Mouse (Mus musculus): ENCODE data around the gene Emc8. TPM values are rescaled to one million over a fixed set of nuclear protein-coding genes. Genes with fewer than 3 reads are reported as not detected.

The Emc8 gene
- total RNA-seq, 2 experiments from 2014 or later: 65.2 to 67.0 TPM

GRCm38 (mm10) chr8:120656322-120657052, 11.9 kb downstream of the Emc8 start:
- intact Hi-C loops (cut with DNase I): no loop called here
- DNase-seq (ENCODE audit: low spot score in 2 of 2): no peak

DNA sequence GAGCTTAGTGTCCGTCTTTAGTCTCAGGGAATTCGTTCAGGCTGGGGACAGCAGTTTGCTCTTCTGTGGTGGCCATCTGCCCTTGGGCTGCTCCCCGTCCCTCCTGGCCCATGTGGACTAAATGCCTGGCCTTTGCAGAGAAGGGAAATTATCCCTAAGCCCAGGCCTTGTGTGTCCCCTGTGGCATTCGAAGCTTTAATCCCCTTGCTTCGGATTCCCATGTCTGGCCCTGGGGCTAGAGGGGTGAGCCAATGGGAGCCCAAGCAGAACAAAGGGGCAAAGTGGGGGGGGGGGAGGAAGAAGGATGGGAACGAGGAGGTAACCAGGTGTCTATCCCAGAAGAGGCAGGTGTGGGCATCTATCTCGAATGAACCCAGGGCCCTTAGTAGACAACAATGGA, 20.8 kb downstream of the Emc8 start, which contains the start of gene 1190005I06Rik:
TSS of gene 1190005I06Rik (minus strand) at position 101 of the 400 bp plus-strand sequence.
- intact Hi-C loops (cut with DNase I): no loop called here

DNA sequence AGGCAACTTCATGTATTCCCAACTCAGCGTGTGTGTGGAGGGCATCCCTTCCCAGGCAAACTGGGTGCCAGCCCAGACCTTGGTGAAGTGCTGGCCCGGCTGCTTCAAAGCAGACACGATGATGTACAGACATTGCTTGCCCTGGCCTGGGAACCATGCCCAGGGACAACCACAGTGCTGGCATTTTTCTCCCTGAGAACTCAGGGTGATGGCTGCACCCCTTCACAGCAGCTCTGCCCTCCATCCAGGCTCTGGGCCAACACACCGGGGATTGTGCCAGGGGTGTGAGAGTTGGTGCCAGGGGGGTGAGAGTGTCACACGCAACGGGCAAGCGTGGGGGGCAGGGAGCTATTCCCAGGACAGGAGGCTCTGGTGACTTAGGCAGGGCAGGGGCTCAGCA, 23.7 kb downstream of the Emc8 start:
- intact Hi-C loops (cut with DNase I): no loop called here
- DNase-seq (ENCODE audit: low spot score in 2 of 2): peak; percentile 55 to 73

More for the DNA sequence above, 20.8 kb downstream of the Emc8 start, which contains the start of gene 1190005I06Rik:
- no peak for DNase-seq (ENCODE audit: low spot score in 2 of 2)

DNA sequence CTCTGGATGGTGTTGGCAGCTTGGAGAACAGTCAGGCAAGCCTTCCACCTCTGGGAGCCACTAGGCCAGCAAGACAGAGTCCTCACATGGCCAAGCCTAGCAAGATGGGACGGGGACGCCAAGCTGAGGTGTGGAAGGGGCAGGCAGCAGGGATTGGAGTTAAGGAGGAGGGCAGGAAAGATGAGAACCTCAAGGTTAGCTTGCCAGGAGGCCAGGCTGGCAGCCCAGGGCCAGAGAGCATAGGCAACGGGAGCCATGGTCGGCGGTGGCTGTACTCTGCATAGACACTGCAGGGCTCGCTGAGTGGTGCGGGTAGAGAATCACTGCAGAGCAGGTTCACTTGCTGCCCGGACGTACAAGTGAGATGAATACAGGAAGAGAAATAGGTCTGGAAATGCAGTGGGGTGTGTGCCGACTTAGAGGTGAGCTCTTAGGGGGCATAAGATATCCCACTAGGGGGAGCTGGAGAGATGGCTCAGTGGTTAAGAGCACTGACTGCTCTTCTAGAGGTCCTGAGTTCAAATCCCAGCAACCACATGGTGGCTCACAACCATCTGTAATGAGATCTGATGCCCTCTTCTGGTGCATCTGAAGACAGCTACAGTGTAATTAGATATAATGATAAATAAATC, 26.2 kb downstream of the Emc8 start:
- DNase-seq (ENCODE audit: low spot score in 2 of 2): no peak
- intact Hi-C loops (cut with DNase I): no loop called here

- DNase-seq (ENCODE audit: low spot score in 2 of 2): no peak
- intact Hi-C loops (cut with DNase I): no loop called here
Observed at GRCm38 (mm10) chr8:120641245-120641644, 27.1 kb downstream of the Emc8 start.

GRCm38 (mm10) chr8:120634329-120634839, 34.0 kb downstream of the Emc8 start:
- intact Hi-C loops (cut with DNase I): no loop called here
- peak; percentile 20 to 36 for DNase-seq (ENCODE audit: low spot score in 2 of 2)

DNA sequence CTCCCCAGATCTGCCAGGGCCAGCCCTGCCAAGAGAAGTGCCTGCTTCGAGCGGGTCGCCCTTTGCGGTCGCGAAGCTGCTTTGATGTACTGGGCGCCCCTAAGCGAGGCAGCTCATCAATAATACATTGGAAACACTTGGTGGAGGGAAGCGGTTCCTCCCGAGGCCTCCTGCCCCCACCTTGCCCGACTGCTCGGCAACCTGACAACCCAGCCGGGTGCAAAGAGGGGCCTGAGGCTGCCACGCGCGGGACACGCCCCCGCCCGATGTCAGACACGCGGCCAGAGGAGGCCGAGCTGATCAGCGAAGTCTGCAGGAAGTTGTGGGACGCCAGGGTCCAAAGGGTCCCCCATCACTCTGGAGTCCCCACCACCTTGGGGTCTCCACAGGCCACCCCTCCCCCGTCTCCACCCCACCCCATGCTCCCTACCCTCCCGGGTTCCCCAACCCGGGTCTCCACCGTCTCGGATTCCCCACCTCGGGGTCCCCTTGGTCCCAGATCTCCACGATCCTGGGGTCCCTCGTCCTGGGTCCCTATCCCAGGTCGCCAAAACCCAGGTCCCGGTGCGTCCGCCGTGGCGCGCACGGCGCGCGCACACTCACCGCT, 34.6 kb downstream of the Emc8 start:
- intact Hi-C loops (cut with DNase I): no loop called here
- DNase-seq (ENCODE audit: low spot score in 2 of 2): no peak

GRCm38 (mm10) chr8:120632969-120633664, 35.3 kb downstream of the Emc8 start:
- no peak for DNase-seq (ENCODE audit: low spot score in 2 of 2)
- intact Hi-C loops (cut with DNase I): no loop called here

DNA sequence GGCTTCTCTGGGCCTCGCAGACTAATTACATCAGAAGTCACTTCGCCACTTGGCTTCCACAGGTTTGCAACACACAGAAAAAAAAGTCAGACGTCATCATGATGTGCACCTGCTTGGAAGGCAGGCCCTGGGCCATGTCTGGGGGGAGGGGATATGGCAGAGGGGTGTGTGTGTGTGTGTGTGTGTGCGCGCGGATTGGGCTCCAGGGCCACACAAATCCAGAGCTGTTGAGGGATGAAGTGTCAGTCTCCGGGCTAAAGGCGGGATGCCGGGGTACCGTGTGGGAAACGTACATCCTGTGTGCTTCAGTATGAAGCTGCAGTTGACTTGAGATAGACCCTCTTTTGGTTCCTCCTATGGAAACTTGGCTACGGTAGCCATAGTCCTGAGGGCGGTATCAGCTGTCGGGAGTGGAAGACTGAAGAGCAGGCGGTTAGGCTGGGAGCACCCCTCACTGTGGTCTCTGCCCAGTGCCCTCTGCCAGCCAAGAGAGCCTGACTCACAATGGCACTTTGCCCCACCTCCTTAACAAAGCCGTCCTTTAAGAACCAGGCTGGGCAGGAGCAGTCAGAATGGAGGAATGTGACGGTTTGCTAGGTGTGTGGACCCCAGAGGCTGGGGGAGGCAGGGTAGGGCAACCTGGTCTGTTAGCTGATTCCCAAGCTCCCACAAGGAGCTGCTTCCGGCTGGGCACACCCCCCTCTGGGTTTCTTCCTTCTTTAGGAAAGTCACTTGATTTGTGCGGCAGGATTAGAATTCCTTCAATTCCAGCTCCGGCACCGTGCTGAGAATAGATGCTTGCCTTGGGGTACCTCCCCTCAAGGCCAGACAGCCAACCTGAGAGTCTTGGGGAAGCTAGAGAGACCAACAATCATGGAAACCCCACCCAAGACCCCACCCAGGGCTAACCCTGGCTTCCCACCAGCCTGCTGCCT, 36.7 kb downstream of the Emc8 start:
- intact Hi-C loops (cut with DNase I): no loop called here
- DNase-seq (ENCODE audit: low spot score in 2 of 2): no peak

DNA sequence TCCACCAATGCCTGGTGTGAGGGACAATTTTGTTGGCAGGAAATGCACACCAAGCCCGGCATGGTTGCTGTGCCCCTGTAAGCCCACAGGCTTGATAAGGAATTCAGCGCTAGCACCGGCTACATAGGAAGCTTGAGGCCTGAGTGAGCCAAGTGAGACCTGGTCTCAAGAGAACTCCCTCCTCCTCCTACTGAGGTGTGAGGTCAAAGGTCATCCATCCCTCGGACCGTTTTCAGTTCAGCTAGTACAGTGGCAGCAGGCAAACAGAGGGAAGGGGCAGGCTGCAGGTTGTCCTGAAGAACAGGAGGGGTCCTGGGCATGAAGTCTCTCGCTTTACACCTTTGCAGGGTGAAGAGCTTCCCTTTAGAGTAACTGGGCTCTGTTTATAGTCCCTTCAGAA, 37.5 kb downstream of the Emc8 start:
- intact Hi-C loops (cut with DNase I): no loop called here
- no peak for DNase-seq (ENCODE audit: low spot score in 2 of 2)

- intact Hi-C loops (cut with DNase I): no loop called here
- no peak for DNase-seq (ENCODE audit: low spot score in 2 of 2)
Observed at GRCm38 (mm10) chr8:120630031-120630430, 38.3 kb downstream of the Emc8 start.

- intact Hi-C loops (cut with DNase I): no loop called here
- DNase-seq (ENCODE audit: low spot score in 2 of 2): no peak
Observed at GRCm38 (mm10) chr8:120627298-120627697, 41.1 kb downstream of the Emc8 start.

DNA sequence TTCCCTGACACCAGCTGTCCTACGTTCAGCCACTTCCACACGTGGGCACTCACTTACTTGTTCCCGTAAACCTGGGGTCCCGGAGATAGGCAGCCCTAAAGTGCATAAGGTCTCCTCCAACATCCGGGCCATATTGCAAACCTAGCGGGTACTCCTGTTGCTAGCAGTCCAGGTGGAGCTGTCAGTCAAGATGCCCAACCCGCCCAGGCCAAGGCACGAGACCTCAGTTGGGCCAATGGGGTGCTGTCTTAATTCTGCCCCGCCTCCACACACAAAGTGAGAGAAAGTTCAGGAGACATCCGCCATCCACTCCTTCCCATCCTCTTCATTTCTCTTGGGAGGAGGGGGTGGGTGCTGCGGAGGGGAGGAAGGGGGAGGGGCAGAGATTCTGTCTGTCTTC, 41.9 kb downstream of the Emc8 start:
- DNase-seq (ENCODE audit: low spot score in 2 of 2): no peak
- intact Hi-C loops (cut with DNase I): no loop called here

DNA sequence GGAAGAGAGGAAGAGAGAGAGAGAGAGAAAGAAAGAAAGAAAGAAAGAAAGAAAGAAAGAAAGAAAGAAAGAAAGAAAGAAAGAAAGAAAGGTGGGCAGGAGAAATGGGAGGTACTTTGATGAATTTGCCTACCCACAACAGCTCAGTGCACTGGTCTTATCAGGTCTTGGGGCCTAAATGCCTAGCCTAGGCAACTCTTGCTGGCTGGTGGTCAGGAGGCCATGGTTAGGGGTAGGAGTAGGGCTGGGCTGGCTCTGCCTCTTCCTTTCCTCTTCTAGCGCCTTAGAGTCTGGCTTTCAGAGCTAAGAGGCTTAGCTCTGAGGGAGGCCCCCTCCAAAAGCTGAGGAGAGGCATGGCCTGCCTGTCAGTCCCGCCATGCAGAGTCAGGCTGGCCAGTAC, 44.8 kb downstream of the Emc8 start:
- no peak for DNase-seq (ENCODE audit: low spot score in 2 of 2)
- intact Hi-C loops (cut with DNase I): no loop called here

DNA sequence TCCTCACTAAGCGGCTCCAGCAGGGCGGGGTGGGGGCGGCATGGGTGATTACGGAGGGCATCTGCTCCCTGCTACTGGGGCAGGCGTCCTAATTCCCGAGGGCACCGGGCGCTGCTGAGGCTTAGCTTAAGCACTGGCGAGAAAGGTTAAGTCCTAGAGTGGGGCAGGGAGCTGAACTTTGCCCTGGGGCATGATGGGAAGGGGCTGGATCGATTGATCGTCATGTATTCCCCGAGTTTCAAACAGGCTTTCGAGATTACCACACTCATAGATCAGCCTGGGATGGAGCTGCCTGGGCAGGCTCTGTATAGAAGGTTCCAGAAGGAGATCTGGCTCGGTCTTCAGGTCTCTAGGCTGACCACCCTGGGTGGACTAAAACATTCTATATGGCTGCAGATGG, 46.2 kb downstream of the Emc8 start:
- no peak for DNase-seq (ENCODE audit: low spot score in 2 of 2)
- intact Hi-C loops (cut with DNase I): no loop called here

GRCm38 (mm10) chr8:120620441-120620840, 47.9 kb downstream of the Emc8 start:
- DNase-seq (ENCODE audit: low spot score in 2 of 2): no peak
- intact Hi-C loops (cut with DNase I): no loop called here

DNA sequence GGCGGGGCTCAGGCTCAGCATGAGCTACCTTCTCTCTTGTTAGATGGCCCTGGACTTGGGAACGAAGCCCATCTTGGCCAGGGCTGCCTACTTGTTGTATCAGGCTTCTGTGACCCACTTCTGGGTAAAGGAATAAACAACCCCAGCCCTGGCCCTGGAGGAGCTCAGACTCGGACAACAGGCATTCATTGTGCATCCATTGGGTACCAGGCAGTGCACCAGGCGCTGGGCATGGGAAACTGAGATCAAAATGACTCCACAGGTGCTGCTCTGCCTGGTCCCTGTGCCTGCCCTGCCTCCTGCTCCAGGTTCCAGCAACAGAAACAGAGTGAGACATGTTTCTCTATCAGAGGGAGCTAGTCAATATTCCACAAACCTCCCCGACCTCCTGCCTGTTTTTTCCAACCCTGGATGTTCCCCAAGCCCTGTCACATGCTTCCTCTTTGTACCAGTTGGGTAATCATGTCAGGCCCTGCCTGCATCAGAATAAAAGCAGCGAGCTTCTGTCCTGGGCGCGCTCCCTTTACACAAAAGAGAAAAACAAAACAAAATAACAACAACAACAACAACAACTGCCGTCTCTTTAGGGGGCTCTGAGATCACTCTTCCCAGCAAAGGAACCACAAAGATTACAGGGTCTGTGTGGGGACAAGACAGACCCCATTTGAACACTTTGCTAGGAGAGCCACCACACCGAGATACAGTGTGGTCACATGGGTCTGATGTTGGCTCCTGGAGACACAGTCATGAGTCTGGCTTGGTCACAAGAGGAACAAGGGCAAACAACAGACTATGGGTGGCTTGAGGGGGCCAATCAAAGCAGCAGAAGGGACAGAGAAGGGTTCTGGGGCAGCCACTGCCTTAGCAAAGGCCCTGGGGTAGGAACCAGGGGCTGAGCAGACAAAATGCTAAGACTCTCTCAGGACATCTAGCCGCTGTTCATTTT, 48.9 kb downstream of the Emc8 start:
- intact Hi-C loops (cut with DNase I): no loop called here
- DNase-seq (ENCODE audit: low spot score in 2 of 2): peak in 1 of 2 experiments; percentile 51

- intact Hi-C loops (cut with DNase I): no loop called here
- peak; percentile 59 to 68 for DNase-seq (ENCODE audit: low spot score in 2 of 2)
Observed at GRCm38 (mm10) chr8:120618110-120618509, 50.3 kb downstream of the Emc8 start.

Measured in left cerebral cortex, postnatal 25 days (tissue).